Mouse (Mus musculus): ENCODE measurements at regions not wholly inside any gene's neighbourhood (a gene's known extent, or its start where the extent isn't known, plus 50 kb on each side); places are given as distances from the start of the nearest gene placed in this dataset.

DNA sequence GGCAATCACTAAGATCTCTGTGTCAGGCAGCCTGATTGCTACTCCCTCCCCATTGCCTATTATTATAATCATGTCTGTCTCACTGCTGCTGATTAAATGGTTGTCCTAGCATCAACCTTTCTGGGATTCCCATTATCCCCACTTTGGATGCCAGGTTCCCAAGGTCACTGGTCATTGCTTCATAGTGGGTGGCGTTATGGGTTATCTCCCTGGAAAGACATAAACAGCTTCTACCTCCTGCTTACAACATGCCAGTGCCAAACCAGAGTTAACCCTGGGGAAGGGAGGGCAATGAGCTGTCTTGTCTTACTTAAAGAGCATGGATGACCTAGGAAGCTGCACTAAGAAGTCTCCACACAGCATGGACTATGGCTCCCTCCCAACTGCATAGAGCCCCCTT is 136.9 kb downstream of the Uaca start:
- DNase-seq (ENCODE audit: low read depth, low spot score) = no peak

DNA sequence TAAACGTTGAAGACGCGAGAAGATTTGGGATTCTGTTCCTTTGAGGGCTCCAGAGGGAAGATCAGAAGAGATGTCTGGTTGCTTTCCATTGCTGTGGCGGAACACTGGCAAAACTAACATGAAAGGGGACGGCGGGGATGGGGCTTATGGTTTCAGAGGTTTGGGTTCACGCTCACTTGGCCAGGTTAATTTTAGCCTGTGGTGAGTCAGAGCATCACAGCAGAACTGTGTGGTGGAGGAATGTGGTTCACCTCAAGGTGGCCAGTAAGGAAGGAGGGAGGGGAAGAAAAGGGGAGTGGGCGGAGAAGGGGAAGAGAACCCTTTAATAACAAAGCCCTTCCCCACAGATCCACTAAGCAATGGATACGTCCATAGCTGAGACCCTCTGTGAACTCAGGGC is 142.6 kb downstream of the Uaca start:
- DNase-seq (ENCODE audit: low read depth, low spot score) = no peak

DNA sequence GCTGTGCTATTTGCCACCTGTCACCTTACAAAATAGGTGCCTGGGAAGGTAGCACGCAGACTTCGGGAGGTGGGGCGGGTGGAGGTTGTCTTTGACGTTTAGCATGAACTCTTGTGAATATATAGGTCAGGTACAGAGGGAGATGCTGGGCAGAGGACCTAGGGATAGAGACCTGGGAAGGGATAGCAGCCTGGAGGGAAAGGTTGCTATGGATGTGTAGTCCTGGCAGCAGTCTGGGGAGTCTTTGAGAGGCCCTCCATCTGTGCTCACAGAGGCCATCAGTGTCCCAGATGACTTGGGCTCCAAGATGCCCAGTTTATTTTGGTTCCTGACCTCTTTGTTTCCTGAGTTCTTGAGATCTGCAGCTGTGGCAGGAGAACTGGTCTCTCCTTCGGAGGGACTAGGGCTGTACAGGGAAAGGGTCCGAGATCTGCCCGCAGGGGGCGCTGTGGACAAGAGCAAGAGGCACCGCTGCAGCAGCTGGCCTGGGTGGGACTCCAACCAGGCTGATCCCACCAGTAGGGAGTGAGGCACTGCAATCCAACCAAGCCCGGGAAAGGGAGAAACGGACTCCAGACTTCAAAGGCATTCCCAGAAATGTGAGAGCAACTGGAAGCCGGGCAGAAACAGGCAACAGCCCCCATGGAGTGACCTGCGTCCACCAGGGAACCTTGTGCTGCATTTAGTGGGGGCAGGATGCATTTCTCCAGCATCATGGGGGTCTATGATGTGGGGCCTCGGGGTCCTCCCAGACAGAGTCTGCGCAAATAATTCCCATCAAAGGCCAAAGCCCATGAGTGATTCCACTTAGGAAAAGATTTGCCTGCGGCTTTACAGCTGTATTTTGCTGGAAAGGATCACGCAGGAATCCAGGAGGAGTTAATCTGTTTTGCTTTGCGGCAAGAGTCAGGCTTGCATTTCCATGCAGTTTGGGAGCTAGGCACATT is 145.8 kb downstream of the Uaca start:
- peak; percentile 74 for DNase-seq (ENCODE audit: low read depth, low spot score)

DNA sequence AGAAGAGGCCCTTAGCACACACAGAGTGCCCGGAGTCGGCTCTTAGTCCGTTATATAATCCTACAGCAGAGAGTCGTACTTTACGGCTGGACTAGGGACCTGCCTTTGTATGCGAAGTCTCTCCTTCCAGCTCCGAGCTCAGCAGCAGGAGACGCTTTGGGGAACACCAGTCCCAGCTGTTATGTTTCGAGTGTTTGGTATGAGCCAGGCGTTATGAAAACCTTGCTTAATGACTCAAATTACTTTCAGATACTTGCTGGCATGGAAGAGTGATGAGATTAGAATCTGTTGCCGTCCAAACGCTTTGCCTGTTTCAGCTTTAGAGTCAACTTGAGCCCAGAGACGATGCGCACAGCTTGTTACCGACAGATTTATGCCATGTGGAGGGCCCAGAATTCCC is 153.0 kb downstream of the Uaca start:
- no peak for DNase-seq (ENCODE audit: low read depth, low spot score)

GRCm38 (mm10) chr9:60948531-60949070 is 154.3 kb downstream of the Uaca start:
- DNase-seq (ENCODE audit: low read depth, low spot score) = no peak

- DNase-seq (ENCODE audit: low read depth, low spot score) = no peak
These were observed 155.8 kb downstream of the Uaca start for GRCm38 (mm10) chr9:60950161-60950560.

- DNase-seq (ENCODE audit: low read depth, low spot score) = peak; percentile 23
These were observed 156.8 kb downstream of the Uaca start for GRCm38 (mm10) chr9:60951071-60951561.

DNA sequence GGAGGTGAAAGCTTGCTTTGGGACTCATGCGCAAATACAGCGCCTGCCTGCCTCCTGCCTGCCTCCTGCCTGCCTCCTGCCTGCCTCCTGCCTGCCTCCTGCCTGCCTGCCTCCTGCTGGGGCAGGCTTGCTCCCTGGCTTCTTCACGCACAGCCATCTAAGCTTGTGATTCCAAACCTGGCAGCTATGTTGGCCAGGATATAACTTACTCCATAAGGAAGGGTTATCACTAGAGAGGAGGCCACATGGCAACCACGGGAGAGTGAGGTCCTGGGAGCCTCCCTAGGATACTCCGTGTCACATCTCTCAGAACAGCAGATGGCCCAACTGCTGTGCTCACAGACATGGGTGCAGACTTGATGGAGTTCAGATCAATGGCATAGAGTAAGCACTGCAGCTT is 163.1 kb downstream of the Uaca start:
- DNase-seq (ENCODE audit: low read depth, low spot score) = no peak

DNA sequence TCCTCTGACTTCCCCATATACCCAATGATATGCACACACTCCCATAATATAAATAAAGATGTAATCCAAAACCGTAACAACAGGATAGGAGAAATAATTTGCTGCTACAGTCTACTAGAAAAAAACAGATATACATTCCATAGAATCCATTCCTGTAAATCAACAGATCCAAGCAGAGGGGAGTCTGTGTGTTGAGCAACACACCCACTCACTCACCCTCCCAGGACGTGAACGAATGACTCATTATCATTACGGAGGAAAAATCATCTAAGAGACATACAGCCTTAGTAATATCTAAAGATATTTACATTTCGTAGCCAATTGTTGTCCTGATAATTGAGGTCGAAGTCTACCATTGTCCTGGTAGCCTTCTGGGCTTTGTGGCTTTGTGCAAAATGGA is 165.2 kb downstream of the Uaca start:
- DNase-seq (ENCODE audit: low read depth, low spot score) = no peak

DNA sequence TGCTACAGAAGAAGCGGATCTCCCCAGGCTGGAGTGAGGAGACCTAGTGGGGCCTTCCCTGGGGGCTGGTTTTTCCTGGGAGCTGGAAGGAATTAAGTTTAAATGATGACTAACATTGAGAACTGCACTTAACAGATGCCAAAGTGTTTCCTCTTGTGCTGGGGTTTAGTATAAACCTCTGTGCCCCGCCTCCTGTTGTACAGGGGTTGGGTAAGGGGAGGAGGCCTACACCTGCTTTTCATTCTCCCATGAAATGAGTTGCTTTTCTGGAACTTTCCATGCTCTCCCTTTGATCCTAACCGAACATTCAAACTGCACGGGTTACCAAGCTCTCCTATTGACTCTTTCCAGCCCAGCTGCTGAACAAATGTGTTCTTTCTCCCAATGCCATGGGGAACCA is 167.7 kb downstream of the Uaca start:
- DNase-seq (ENCODE audit: low read depth, low spot score) = no peak

GRCm38 (mm10) chr9:60965641-60966040 is 171.3 kb downstream of the Uaca start:
- DNase-seq (ENCODE audit: low read depth, low spot score) = no peak

GRCm38 (mm10) chr9:60968281-60969031 is 174.1 kb downstream of the Uaca start:
- no peak for DNase-seq (ENCODE audit: low read depth, low spot score)

- no peak for DNase-seq (ENCODE audit: low read depth, low spot score)
These were observed 178.0 kb downstream of the Uaca start for GRCm38 (mm10) chr9:60972201-60972910.

- DNase-seq (ENCODE audit: low read depth, low spot score) = no peak
These were observed 180.2 kb downstream of the Uaca start for GRCm38 (mm10) chr9:60974546-60974945.

DNA sequence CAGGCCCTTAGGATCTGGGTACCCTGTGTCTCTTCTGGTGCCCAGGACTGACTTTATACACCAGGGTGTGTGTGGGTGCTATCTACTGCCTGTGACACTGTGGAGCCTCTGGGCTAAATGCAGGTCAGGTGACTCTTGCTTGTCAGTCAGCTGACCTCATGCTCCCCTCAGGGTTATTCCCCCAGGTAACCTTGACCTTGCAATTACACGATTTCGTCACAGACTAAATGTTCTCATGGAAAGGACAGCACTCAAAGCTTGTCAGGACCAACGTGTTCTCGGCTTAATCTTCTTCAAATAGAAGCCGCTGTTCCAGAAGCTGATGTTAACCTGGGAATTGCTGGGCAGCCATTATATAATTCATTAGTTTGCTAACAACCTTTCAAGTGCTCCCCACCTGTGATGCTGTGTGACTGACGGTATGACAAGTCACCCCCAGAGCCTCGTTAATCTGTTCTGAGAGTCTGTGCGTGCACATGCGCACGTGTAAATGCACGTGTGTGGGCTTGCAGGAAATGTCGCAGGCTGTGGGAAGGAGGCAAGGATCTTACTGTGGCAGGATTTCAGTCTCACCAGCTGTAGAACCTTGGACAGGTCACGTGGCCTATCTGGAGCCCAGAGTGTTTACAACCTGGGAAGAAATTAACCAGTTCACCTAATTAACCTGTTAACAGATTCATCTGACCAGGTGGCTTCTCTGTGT is 188.2 kb downstream of the Uaca start:
- no peak for DNase-seq (ENCODE audit: low read depth, low spot score)

- no peak for DNase-seq (ENCODE audit: low read depth, low spot score)
These were observed 188.9 kb downstream of the Uaca start for GRCm38 (mm10) chr9:60983246-60983645.

DNA sequence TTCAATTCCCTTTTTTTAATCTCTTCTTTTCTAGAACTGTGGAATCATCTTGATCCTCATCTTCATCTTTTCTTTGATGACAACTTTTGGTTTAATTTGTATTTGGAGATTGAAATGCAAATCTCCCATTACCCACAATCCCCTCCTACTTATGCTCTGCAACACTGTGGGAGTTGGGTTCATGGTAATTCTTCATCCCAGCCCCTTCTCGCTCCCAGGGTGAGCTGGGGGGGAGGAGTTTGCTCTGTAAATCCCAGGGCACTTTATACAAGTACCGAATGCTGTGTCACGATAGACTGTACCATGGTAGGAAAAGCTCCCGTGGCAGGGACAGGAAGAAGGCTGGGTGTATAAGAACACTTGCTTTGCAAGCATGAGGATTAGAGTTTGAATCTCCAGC is 193.8 kb downstream of the Uaca start:
- DNase-seq (ENCODE audit: low read depth, low spot score) = no peak

DNA sequence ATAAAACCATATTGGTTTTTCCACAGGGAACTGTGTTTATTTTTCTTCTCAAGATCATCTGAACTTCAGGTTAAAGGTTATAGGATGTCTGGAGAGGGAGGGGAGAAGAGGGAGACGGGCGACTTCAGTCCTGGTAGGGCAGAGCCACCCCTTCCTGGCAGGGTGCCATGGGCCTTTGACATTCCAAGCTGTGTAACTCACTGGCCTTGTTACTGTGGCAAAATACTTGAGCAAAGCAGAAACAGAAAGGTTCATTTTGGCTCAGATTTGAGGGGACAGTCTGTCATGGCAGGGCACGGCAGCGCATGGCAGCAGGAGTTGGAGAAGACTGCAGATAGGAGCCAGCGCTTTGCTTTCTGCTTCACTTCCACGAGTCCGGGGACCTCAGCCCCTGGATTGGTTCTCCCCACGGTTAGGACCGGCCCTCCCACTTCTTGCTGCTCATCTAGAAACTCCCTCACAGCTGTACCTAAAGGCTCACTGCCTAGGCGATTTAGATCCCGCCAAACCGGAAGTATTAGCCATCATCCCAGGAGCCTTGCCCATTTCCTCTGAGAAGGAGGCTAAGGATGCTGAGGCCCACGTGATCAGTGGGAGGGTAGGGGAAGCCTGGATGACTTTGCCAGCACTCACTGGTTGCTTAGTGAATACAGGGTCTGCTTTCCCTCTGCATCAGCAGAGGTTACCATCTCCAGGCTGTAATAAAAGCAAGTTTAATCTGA is 195.5 kb downstream of the Uaca start:
- DNase-seq (ENCODE audit: low read depth, low spot score) = no peak

- DNase-seq (ENCODE audit: low read depth, low spot score) = no peak
These were observed 197.2 kb downstream of the Uaca start for GRCm38 (mm10) chr9:60991509-60991908.

GRCm38 (mm10) chr9:60993661-60994060 is 199.3 kb downstream of the Uaca start:
- DNase-seq (ENCODE audit: low read depth, low spot score) = no peak

All from retina, postnatal 7 days (tissue).